Mouse (Mus musculus) granulocyte monocyte progenitor cell, adult 5-6 weeks (primary cell): Measurements from ENCODE around the gene Auts2. TPM values are rescaled to one million over a fixed set of nuclear protein-coding genes. Genes with fewer than 3 reads are reported as not detected.
A peak's percentile ranks its signal among the peaks of the same experiment; 100 is the strongest.

Experiments
- ATAC-seq: replicated peaks from 2 replicates; pipeline ENCODE4 v1.8.0; 2016; ENCODE audit warnings: mild to moderate bottlenecking, moderate TSS enrichment, inconsistent platforms; ENCODE audit not compliant: poor library complexity, severe bottlenecking
- total RNA-seq, 2 experiments: library from RNA; stranded (forward) in 1 of 2; stranded (reverse) in 1 of 2; fragments of 200-712, 200-1000 nt in 1 of 2; fragments of >200 nt in 1 of 2; fragmentation: Nextera tagmentation in 1 of 2; gene quantifications; 2 replicates each; pipeline ENCODE4 v1.2.3; 2014 to 2017

Gene Auts2
- total RNA-seq, 2 experiments from 2014 or later: 0.62 to 109 TPM

DNA sequence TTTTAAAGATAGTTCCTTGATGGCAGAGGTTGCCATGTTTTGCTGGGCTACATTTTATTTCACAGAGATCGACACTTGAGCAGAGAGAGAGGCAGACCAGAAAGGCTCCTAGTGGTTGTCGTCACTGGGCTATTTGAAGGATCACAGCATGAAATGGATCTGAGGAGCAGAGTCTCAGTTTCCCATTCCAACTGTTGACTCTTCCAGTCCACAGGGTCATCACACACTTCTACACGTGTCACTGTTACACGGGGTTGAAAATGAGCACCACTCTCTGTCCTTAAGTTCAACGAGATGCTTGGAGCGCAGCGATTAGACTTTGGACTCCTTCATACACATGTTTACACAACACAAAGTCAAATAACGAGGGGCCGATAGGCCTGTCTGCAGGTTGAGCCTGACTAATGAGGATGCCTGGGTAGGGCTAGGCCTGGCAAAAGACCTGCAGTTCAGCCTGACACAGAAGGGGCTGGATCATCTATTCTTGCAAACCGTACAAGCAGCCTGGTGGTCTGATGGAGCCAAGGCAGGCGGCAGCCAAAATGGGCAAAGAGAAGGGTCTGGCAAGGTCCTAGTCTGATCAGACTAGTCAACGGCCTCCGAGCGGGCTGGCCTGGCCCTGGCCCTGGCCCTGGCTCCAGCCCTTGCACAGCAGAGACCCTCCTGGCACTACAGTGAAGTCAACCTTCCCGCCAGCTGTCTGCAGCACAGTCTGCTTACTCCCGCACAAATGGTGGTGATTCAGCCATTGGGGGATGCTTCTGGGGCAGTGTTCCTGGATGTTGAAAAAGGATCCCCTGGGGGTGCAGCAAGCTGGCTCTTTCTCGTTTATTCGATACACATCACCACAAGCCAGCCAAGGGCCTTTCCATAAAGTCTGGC, 969.6 kb downstream of the Auts2 start:
- ATAC-seq: no peak

DNA sequence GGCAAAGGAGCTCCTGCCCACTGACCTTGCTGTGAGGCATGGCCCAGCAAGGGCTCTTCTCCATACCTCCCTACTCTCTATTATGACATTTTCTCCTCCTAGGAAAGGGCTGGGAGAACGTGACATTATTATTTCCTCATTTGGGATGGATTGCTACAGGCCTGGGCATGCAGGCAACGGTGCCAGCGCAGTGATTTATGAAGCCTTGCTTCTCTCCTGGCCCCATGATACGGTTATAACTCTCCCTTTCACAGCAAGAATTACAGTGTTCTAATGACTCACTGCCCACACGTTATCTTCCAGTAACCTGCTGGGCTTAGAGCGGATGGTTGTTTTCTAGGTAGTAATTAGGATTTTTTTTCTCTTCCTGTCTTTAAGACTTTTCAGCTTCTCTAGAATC, 977.1 kb downstream of the Auts2 start:
- no peak for ATAC-seq

DNA sequence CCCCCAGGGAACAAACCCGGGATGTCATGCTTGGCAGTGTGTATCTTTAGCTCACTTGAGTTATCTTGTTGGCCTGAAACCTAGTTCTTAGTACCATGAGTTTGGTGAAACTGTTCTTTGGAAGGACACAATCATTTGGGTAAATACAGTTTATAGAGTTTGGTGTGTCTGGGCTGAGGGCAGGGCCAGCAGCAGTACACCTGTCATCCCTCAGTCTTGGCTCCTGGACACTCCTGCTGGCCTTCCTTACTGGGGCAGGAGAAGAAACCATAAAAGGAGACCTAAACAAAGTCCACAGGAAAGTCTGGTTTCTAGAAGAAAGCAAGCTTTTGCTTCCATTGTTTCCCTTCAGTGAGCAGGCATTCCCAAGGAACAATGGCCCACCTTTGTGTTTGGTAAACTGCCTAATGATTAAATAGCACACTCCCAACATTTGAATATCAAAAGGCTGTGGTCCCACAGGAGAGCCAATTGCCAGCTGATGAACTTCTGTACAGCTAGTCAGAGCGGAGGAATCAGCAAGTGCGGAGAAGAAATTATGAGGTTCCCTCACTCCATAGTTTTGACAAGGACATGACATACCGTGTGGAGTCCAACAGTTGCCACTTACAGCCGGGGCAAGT, 979.4 kb downstream of the Auts2 start:
- no peak for ATAC-seq

DNA sequence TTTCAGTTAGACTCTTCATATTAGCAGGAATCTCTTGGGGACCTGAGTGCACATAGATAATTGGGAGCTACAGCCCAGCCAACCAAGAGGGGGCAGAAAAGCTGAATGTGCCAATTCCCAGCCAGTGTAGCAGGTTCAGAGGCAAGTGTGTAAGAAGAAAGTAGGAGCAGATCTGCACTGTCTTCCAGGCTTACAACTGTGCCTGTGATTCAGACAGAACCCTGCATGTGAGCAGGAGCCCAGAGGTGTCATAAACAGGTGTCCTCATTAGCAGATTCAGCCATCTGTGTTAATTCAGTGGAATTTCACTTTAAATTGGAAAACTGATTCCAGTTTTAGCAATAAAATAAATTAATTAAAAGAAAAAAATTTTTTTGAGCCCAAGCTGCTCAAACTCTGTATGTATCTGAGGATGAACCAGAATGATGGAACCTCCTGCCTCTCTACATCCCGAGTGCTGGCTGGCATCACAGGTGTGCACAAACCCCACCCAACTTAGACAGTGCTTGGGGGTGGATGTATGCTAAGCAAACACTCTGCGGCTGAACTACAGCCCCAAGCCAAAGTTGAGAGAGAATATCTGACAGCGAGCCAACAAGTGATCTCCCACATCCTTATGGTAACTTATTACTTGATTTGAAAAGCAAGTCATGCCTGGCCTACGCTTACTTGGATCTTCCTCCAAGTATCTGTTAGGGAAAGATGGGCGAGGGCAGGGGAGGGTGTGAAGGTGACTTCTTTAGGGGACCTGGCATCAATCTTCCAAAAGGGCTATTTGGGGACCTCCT, 982.2 kb downstream of the Auts2 start:
- ATAC-seq: no peak

DNA sequence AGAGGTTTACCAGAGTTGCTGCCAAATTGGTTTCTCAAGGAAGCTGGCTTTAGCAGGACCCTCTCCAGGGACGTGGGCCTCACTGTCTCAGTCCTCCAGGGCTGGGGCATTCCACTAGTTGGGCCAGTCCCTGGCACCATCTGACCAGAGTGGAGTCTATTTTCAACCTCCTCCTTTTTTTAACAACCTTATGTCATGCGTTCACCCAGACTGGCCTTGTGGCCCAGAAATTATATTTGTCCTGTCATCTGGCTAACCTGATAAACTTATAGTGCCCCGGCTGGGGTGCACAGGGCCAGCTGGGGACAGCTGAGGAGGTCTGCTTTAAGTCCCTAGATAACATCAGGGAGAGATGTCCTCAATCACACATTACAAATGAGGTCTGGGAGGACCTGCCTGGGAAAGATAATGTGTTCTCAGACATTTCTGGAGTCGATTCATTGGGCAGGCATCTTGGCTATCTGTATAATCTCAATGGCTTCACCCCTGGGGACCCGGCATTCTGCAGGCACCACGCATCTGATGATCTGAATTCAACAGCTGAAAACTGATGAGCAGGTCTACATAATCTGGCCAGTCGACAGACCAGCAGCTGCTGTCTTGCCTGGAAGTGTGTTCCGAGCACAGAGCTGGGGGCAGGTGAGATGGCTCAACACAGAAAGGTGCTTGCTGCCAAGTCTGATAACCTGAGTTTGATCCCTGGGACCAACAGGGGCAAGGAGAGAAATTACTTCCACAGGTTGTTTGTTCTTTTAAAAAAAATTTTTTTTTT, 984.6 kb downstream of the Auts2 start:
- no peak for ATAC-seq

DNA sequence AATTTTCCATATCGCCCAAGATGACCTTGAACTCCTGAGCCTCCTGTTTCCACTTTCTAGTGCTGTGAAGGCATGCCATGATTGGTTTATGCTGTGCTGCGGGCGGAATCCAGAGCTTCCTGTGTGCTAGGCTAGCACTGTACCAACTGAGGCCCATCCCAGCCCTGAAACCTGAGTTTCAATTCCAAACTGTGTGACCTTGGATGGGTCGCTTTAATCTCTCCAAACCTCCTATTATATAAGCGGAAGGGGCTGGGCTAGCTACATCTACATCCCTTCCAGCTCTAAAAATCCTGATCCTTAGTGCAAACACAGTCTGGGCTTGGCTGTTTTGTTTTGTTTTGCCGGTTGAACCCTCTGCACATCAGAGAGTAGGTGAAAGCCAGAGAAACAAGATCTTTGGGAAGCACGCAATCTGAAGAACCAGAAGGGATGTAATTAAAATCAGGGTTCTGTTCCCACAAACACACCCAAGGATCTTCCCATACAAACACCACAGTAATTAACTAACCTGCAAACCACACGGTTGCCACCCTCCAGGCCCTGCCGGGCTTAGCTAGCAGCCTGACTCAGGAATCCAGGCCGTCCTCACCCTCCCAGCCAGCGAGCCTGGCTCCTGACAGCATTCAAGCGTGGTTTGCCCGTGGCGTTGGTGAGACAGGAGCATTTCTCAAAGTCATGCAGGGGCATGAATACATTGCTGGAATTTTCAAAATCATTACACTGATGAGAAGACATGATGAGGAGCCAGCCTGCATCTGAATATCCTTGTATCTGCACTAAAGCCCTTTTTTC, 985.4 kb downstream of the Auts2 start:
- ATAC-seq: no peak

DNA sequence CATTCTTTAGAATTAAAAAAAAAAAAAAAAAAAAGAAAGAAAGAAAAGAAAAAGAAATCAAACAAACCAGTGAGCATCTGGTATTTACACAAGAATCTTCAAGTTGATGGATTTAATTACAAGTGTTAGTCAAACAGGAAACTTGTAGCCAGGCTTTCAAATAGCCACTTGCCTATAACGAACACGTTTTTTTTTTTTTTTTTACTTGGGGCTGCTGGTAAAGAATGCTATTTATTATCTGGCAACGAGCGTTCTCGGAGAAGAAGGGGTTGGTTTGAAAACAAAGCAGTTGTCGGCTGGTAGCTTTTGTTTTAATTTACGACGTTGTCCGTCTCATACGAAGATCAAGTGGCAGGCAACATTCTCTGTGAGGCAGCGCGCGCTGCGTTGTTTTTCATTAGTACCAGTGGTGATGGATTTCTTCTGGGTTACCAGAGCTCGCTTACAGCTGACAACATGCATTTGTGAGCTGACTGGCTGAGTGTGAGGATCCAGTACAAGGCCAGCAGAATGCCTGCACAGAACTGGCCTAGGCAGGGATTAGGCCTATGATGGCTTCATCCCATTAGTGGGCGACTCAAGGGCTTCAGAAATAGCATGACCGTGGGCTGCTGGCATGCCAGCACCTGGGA, 994.1 kb downstream of the Auts2 start:
- ATAC-seq: no peak

DNA sequence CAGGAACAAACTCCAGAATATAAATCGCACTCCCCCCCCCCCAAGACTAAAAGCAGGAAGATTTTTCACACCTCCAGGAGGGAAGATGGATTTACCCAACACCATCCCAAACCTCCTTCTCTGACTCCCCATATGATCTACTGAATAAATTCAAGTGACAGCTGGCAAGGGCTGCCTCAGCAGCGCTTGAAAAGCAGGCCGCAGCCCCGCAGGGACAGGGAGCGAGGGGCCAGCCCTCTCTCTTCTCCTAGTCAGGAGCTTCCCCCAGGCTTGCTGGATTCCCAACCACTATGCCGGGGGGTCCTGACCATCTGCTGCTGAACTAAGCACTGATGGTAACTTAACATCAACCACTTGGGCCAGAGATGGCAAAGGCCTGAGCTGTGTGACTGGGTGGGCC, 995.2 kb downstream of the Auts2 start:
- ATAC-seq: no peak

DNA sequence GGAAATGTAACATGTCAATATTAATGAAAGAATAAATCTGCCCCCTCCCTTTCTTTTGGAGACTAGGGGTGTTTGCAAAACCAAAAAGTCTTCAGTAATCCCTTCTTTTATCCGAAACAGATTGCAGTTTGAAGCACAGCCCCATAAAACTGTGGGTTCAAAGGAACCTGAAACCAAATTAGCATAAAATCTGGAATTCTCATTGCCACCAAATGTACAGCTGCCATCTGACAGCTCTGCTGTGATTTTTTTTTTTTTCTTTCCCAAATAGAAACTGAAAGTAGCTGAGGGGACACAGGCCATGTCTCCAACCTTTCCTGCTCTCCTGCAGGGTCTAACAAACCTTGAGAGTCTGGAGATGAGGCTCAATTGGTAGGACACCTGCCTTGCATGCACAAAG, 996.7 kb downstream of the Auts2 start:
- ATAC-seq: no peak

DNA sequence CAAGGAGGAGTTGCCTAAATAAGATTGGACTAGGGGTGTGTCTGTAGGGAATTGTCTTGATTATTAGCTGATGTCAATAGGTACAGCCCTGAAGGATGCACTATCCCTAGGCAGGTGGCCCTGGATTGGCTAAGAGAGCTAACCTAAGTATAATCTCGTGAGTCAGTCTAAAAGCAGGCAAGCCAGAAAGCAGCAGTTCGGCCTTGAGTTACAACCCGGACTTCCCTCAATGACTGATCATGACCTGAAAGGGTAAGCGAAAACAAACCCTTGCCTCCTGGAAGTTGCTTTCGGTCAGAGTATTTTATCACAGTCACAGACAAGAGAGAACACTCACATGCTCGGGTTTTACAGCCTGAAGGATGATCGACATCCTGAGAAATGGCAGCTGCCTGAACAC, 998.8 kb downstream of the Auts2 start:
- no peak for ATAC-seq

DNA sequence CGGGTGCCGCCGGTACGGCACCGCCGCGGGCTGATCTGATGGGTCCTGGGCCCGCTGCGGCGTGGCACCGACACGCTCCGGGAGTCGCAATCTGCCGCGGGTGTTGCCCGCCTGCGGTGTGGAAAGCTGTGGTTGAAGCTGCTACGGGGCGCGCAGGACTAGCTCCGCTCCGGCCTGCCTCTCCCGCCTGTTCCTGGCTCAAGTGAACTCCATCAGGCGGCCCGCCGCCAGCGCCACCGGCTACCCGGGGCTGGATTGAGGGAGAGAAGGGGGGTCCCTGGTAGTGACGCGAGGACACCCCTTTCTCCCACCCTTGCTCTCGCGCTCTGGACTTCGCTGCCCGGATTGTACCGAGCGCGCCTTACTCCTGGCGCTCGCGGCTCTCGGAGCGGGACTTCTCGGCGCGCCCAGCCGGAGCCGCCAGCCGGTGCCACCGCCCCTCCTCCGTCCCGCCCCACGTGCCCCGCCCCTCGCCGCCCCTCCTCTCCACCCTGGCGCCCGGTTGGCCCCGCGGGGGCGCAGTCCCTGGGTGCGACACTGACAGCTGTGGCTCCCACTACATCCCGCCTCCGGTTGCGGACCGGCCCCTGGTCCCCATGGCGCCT, 1004.7 kb downstream of the Auts2 start:
- ATAC-seq: peak; percentile 52

DNA sequence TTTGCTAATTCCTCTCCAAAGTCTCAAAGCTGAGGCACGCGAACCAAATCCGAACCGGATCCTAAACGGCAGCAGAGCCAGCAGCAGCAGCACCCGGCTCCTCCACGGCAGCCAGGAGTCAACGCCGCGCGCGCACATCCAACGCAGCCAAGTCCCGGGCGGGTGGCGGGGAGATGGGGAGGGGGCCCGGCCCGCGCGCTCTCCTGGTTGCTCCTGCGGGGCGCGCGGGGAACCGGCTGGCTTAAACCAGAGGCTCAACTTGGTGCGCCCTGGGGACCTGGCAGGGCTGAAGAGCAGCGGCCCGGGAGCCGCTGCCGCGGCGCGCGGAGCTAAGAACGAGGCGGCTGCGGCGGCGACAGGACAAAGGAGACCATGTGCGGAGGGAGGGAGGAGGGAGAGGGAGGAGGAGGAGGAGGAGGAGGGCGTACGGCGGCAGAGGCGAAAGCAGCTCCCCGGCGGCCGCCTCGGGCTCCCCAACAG, 1005.3 kb downstream of the Auts2 start:
- 0 out of 2 replicates have a peak, but pooled peaks have one; percentile 18 for ATAC-seq

DNA sequence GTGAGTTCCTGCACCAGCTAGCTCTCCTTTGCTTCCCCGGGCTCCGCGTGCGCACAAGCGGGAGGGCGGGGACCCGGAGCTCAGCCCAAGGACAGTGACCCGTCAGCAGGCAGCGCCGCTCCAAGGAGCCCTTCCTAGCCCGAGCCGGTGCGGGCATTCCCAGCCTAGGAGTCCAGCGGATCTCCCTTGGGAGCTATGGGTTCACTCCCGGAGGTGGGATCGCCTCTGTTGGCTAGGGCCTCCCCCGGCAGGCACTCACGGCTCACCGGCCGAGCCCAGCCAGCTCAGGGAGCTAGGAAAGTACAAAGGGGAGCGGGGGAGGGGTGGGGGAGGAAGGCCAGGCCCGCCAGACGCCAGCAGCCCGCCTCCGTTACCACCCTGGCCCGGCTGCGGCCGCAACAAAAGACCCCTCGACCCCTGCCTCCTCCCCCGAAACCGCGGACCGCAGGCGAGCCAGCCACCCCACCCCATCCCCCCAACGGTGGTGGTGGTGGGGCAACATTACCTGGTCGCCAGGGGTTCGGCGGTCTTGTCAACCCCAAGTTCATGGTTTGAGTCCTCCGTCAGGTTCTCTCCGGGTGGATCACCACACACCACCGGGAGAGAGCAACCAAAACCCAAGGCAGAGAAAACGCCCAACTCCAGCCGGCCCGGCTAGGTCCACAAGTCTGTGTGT, 1005.9 kb downstream of the Auts2 start:
- peak; percentile 39 for ATAC-seq

DNA sequence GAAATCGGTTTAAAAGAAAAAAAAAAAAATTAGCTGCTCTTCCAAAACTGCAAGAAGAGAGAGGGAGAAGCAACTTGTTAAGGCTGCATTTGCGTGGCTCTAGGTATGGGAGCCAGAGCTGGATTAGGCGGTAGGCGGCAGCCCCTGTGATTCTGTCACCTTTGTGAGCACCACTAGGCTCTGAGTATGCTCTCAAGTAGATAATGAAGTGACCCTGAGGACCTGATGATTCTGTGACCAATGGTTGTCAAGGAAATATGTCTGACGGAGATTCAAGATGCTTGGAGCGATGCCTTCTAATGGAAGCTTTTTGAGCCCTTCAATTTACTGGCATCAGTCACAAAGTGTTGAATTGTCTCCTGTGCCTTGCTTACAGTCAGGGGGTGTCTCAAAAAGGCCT, 1007.4 kb downstream of the Auts2 start:
- ATAC-seq: no peak

DNA sequence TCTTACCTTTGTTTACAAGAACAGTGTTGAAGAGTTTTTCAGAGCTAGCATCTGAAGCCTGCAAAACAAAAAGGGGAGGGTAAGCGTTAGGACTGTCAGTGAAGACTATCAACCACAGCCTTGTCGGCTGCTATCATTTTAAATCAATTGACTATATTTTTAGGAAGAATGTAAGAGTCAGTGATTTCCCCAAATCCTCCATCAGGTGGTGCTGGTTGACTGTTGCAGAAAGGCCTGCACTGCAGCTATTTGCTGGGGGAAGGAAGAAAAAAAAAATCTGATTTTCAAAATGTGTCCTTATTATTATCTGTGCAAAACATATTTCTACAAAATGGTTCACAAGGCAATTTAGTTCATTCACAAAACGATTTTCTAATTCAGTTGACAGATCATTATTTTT, 1009.3 kb downstream of the Auts2 start:
- ATAC-seq: no peak

DNA sequence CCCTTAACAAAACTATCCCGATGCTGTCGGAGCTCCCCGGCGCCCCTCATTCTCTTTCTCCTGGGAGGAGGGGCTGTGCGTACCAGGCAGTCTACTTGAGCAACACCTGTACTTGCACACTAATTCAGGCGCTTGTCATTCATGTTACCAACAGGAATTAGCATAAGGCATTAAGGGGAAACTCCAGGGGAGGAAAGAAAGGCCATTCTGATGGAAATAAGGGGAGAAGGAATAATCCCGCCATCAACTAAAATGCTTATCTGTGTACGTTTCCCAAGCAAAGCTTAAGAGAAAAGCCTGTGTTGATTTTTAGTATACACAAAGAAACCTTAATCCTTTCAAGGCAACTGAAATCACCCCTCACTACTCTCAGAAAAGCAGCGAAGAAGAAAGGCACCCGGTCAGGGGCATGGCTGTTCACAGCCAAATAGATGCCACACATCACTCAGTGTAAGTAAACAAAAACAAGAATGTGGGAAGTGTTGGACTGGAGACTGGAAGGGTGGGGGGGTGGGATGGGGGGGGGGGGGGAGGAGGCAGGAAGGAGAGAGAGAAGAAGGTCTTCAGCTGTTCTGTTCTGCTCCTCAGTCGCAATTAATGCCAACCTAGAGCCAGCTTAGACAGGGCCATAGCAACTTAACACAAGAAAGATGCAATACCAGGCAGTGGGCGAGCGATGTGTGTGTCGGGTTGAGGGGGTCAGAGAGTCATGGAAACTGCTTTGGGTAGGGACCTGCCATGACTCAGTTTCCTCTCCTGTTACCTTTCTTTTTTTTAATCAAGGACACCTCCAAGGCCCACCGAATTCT, 1011.2 kb downstream of the Auts2 start:
- ATAC-seq: no peak

DNA sequence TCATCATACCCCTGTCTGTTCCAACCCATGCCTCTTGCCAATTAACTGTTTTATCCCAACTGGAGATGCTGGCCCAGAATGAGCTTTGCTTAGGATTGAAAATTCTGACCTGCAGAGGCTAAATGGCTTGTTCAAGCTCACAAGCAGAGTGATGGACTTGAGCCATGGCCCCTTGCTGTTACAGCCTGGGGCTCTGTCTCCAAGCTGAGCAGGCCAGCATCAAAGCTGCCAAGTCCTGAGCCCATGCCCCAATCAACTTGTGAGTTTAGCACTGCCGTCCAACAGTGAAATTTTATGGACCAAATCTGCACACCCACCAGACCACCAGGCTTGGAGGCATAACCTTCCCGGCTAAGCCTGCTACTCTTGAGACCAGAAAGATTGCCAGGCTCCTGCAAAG, 1012.3 kb downstream of the Auts2 start:
- no peak for ATAC-seq
